Mouse (Mus musculus) ES-E14 (cell line): ENCODE results near the gene Ackr2.

ENCODE experiments used
- MAFK ChIP-seq: IDR thresholded peaks from 2 replicates; pipeline ENCODE4 v1.6.1; 2014; ENCODE audit warnings: mild to moderate bottlenecking, low read depth, low read length, inconsistent platforms; ENCODE audit not compliant: insufficient read depth
- ZC3H11A ChIP-seq: IDR thresholded peaks from 2 replicates; pipeline ENCODE4 v1.6.1; 2012; ENCODE audit warnings: low read depth, mild to moderate bottlenecking, inconsistent platforms, low read length, borderline replicate concordance
- ZNF384 ChIP-seq: IDR thresholded peaks from 2 replicates; pipeline ENCODE4 v1.6.1; 2012; ENCODE audit warnings: low read depth, low read length, inconsistent platforms

DNA sequence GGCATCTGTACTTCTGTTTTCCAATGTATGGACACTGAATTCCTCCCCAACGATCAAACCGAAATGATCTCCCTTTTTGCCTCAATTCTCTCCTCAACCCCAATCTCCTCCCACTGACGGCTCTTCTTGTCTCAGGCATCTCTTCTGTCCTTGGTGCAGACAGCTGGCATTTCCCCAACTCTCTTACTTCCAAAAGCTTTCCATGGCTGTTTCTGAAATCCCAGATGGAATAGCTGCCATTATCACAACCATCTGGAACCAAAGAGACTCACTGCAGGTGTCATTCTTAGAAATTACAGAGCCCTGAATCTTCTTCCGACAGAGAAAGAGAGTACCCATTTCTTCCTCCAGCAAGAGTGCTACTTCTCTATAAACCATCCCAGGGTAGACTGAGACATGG is 36.7 kb downstream of the Ackr2 start:
- TF ChIP-seq ZNF384 (no peak), MAFK (no peak), ZC3H11A (no peak)
